Mouse (Mus musculus) cerebellum, postnatal 4 days (tissue): ENCODE data around the gene Rbbp7.
"Not testable (repeated sequence)": the region's sequence is repeated elsewhere in the genome, so short reads cannot be mapped to it uniquely, and the experiment has no call there.

Source experiments
- DNase-seq, 2 experiments: peaks; one replicate each; pipeline ENCODE4 v3.0.0; 2022; ENCODE audit warnings: low spot score in 2 of 2, mixed read lengths in 1 of 2

The Rbbp7 gene

GRCm38 (mm10) chrX:162760115-162760942 lies at the start of gene Rbbp7:
Gene Rbbp7, plus strand, starts transcription at chrX:162760402.
- peak; percentile 74 to 89 for DNase-seq

DNA sequence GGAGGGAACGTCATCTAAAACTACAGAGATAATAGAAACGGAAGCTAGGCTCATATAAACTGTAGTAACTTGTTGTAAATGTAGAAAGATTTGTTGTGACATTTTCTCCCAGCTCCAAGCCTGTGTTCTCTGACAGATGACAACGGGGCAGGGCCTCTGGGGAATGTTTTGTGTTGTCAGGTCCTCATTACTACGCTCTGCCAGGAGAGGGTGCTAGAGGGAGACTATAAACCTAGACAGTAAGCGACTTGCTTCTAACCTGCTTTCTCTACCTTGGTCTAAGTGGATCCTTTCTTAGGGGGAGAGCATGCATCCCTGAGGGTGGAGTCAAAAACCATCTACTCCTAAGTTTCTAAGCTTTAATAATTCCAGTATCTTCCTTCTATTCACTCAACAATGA lies 42.4 kb upstream of the Rbbp7 start:
- peak in 1 of 2 experiments; percentile 25 for DNase-seq

DNA sequence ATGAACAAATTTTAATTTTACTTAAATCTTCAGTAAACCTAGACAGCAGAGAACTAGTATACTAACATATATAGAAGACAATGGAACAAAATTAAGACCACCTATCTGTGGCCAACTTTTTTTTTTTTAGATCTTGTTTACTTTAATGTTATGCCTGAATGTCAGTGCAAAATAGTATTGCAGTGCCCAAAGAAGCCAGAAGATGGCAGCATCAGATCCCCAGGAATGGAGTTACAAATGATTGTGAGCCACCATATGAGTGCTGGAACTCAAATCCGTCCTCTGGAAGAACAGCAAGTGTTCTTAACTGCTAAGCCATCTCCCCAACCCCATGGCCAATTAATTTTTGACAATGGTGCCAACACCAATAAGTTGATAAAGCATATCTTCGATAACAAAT lies 40.6 kb upstream of the Rbbp7 start:
- DNase-seq = peak in 1 of 2 experiments; percentile 27

- peak in 1 of 2 experiments; percentile 1 for DNase-seq
Observed at GRCm38 (mm10) chrX:162727367-162727777, 32.8 kb upstream of the Rbbp7 start.

- DNase-seq = no peak
Observed at GRCm38 (mm10) chrX:162727795-162728194, 32.4 kb upstream of the Rbbp7 start.

DNA sequence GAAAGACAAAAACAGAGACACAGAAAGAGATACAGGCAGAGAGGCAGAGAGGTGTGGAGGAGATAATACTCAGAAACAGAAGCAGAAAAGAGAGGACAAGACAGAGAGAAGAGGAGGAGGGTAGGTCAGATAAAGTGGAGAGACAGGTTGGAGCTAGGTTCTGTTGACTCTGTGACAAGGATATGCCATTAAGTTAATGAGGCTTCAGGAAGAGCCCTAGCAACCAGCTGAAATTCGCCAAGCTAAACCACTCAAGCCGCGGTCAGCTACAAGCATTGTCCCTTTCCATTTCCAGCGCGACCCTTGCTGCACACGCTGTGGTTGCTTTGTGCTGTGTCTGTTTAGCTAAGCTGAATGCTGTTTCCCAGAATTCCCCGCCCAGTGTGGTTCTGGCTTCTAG lies 32.0 kb upstream of the Rbbp7 start:
- no peak for DNase-seq

GRCm38 (mm10) chrX:162730031-162730430 lies 30.2 kb upstream of the Rbbp7 start:
- DNase-seq = no peak

DNA sequence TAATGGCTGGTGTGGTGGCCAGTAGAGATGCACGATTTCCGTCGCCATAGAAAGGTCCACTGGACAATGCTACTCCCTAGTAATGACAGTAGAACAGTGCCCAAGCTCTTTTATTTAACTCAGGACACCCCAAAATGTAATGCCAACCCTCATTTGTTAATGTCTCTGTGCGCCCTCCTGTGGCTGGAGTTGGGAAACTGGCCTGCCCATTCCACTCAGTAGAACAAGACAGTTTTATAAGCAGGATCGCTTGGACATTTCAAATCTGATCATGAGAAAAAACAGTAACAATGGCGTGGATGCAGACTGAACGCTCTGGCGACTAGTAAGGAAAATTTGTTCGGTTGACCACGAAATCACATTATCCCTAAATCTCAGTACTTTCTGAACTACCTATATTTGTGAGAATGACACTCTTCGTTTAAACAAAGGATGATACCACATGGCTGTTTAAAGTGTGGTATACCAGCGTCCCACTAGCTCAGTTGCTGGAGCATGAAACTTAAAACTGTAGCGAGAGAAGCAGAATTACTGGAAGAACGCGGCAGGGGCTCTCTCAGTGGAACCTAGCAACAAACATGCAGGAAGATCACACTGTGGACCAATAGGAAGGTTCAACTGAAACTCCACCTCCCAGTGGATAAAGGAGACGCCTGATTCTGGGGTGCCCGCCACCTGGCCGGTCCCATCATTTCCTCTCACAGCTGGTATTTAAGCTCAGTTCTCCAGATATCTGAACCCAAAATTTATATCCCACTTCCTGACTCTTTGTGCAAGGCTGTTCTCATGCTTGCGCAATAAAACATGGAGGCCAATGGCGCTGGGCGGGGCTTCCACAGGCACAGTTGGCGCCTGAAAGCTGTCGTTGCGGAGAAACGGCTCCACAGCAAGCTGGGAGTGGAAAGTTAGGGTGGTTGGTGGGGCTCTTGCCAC lies 24.9 kb upstream of the Rbbp7 start:
- peak; percentile 31 to 63 for DNase-seq

DNA sequence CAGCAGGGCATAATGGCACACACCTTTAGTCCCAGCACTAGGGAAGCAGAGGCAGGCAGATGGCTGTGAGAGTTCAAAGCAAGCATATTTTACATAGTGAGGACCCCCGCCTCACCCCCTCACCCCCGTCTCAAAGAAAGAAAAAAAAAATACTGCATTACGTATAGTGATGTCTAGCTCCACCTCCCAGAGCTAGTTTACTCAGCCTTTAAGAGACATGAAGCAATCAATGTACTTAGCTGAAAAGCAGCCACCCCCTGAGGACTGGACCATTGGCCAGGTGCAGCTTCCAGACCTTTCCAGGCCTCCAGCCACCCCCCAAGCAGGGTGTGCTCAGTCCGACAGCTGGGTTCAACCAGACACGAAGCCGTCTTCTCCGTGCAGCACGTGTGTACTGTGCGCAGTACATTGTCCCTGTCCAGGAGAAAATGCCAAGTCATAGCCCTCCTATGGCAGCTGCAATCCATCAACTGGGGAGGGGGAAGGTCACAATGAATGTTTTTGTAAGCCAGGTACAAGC lies 24.0 kb upstream of the Rbbp7 start:
- DNase-seq = peak in 1 of 2 experiments; percentile 15

GRCm38 (mm10) chrX:162748696-162749420 lies 11.3 kb upstream of the Rbbp7 start:
- no peak for DNase-seq

DNA sequence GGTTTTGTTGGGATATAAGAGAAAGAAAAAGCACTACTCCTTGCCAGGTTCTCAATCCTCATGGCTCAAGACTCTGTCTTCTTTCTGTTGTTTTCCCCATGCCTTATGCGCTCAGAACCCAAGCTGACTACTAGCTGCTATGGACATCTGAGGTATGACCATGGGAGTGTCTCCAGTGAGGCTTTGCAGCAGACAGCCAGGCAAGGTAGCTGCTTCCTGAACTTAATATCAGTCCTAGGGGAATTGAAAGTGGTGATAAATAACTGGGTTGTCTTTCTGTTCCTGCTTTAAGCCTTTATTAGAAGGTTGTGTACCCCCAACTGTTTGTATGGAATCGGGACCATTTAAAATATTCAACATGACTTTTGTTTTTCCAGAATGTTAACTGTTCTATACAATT lies 7.8 kb upstream of the Rbbp7 start:
- DNase-seq = no peak

GRCm38 (mm10) chrX:162754314-162754713 lies 5.9 kb upstream of the Rbbp7 start:
- no peak for DNase-seq

DNA sequence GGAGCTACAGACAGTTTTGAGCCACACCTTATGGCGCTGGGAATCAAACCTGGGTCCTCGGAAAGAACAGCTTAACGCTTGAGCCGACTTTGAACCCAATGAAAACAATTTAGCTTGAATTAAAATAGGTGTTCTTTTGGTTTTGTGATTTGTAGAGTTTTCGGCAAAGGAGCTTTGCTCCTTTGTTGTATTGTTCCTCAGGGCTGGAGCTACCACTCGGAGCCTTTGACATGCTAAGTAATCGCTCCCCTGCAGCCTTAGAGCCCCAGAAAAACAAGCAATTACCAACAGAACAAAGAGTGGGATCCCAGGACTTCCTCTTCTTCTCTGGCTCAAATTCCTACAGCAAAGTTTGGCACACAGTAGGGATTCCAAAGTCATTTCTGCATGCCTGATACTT lies 4.1 kb upstream of the Rbbp7 start:
- DNase-seq = no peak

- DNase-seq = peak in 1 of 2 experiments; percentile 3
Observed at GRCm38 (mm10) chrX:162759251-162760114, 719 bp upstream of the Rbbp7 start.

DNA sequence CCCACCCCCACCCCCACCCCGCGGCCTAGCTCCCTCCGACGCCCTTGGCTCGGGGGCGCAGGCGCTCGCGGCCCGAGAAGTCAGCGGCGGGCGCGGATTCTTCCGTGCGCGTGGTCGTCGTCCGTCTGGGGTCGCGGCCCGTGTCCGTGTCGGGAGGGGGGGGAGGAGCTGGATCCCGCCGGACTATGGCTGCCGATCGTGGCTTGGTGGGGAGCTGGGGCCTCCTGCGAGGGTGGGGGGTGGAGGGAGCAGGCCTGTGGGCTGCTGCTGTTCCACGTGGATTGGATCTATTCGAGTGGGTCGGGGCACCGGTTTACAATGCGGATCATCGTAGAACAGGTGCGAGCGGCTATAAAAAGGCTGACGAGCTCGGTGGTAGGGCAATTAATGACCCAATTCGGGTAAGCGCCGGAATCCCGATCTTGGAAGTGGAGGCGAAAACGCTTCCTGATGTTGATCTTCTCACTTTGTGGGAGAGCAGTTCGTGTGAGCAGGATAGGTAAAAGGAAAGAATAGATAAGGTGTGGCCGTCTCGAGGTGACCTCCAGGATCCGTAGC lies 835 bp downstream of the Rbbp7 start:
- peak; percentile 18 to 29 for DNase-seq

DNA sequence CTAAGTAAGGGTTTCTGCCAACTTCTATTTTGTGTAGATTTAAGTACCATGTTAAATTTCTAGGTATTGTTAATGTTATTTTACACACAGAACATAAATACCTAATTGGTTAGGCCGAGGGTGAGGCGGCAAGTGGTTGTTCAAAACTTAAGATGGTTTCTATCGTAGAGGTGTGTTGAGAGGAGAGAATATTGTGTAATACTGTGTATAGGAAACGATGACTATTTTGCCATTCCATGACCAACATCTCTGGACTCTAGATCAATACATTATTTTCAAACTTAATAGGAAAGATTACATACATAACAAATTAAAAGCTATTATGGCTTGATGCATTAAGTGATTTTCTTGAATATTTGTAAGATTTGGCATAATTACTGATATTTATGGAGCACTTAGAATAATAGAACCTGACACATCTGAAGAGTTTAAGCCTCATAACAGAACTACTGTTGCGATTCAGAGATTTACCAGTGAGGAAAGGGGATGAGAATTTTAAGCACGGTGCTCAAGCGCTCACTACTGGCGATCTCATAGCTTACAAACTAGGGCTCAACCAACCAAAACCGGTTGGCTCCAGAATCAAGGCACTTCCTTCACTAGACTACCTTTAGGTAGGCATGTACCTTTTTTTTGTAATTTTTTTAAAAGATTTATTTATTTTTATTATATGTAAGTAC lies 1.7 kb downstream of the Rbbp7 start:
- DNase-seq = no peak

GRCm38 (mm10) chrX:162770726-162771125 lies 10.5 kb downstream of the Rbbp7 start:
- no peak for DNase-seq

DNA sequence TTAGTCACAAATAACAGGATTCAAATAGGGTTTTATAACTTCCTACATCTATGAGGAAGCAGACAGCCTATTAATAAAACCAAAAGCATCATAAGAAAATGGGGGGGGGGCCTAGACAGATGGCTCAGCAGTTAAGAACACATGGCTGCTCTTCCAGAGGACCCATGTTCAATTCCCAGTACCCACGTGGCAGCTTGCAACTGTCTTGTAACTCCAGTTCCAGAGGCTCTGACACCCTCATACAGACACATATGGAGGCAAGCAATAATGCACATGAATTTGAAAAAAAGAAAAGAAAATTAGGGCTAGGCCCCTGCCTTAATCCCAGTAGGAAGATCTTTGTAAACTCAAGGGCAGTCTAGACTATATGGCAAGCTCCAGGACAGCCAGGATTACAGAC lies 28.2 kb downstream of the Rbbp7 start:
- no peak for DNase-seq

- not testable (repeated sequence) for DNase-seq
Observed at GRCm38 (mm10) chrX:162791392-162791791, 31.2 kb downstream of the Rbbp7 start.

- DNase-seq = peak in 1 of 2 experiments; percentile 32
Observed at GRCm38 (mm10) chrX:162800371-162800770, 40.2 kb downstream of the Rbbp7 start.
